21 mouse cellular contexts compared by ENCODE assay signal in genomic region chr1:105081942-105082341, GRCm38 (mm10).
A peak's percentile ranks its signal among the peaks of the same experiment; 100 is the strongest.
DNase-seq lines count a peak whose midpoint lies in the region; ATAC-seq and TF ChIP-seq lines count a peak whose summit lies in the region.
"Had no signal": no experiment of that assay in that cellular context is flagged by ENCODE, and none has a peak within 500 bp of the region (broad histone marks: within the 10 kb centered on the region; RNA-seq: fewer than 3 reads in every experiment).

No protein-coding gene starts in this region.

- no peak overlapping the region for H3K27ac ChIP-seq in kidney, postnatal 0 days
- H3K27ac ChIP-seq in midbrain, embryonic 11.5 days (ENCODE audit: low read depth, low read length) = no peak overlapping the region
- no peak overlapping the region for H3K27ac ChIP-seq in midbrain, embryonic 15.5 days
- H3K27ac ChIP-seq in intestine, postnatal 0 days (ENCODE audit: low read depth, low read length) = no peak overlapping the region
- H3K27ac ChIP-seq: embryonic facial prominence, embryonic 15.5 days; forebrain, embryonic 10.5 days; heart, adult 2 months; heart, embryonic 15.5 days; hindbrain, embryonic 13.5 days had no signal

- no peaks in the 10 kb centered on the region for H3K9me3 ChIP-seq in kidney, postnatal 0 days (replicated peaks; ENCODE audit: low read length)
- no peaks in the 10 kb centered on the region for H3K9me3 ChIP-seq in midbrain, embryonic 11.5 days (ENCODE audit: control insufficient read depth, low read length)
- no peaks in the 10 kb centered on the region for H3K9me3 ChIP-seq in midbrain, embryonic 15.5 days
- no peaks in the 10 kb centered on the region for H3K9me3 ChIP-seq in intestine, postnatal 0 days (ENCODE audit: control insufficient read depth)
- H3K9me3 ChIP-seq: embryonic facial prominence, embryonic 15.5 days; forebrain, embryonic 10.5 days; heart, embryonic 15.5 days; hindbrain, embryonic 13.5 days had no signal

- H3K4me3 ChIP-seq in kidney, postnatal 0 days (replicated peaks; ENCODE audit: low read depth, low read length) = no peak overlapping the region
- no peak overlapping the region for H3K4me3 ChIP-seq in midbrain, embryonic 11.5 days (ENCODE audit: low read depth, low read length)
- no peak overlapping the region for H3K4me3 ChIP-seq in midbrain, embryonic 15.5 days
- no peak overlapping the region for H3K4me3 ChIP-seq in intestine, postnatal 0 days (ENCODE audit: low read depth, low read length)
- H3K4me3 ChIP-seq: embryonic facial prominence, embryonic 15.5 days; erythroblast, embryonic 14.5 days; forebrain, embryonic 10.5 days; heart, adult 2 months; heart, embryonic 15.5 days; hindbrain, embryonic 13.5 days had no signal

- no peak for TF ChIP-seq CTCF in kidney, postnatal 0 days (IDR thresholded peaks at IDR 0.05; ENCODE audit: low read depth)
- no peak for TF ChIP-seq CTCF in intestine, postnatal 0 days (IDR thresholded peaks at IDR 0.05; ENCODE audit: low read depth)

- peak; percentile 15 for DNase-seq in kidney, postnatal 0 days (ENCODE audit: low spot score)
- no peak for DNase-seq in kidney, adult 18-20 months
- peak; percentile 69 for DNase-seq in midbrain, embryonic 11.5 days (ENCODE audit: low spot score, missing footprints)
- peak; percentile 20 for DNase-seq in lung, postnatal 25 days (ENCODE audit: low spot score)
- no peak for DNase-seq in gastrocnemius, postnatal 14 days
- DNase-seq in layer of hippocampus, adult 18-20 months (ENCODE audit: low spot score in 2 of 2) = no peak
- DNase-seq: adrenal gland, postnatal 10 days; cerebellum, adult 11 months; cerebellum, adult 8-10 months; cerebellum, postnatal 14 days; heart, adult 2 months; heart, postnatal 14 days had no signal

- intact Hi-C loops in gastrocnemius, postnatal 14 days (cut with DNase I; ENCODE audit: low total_unique reads) = no loop called here

- H3K36me3 ChIP-seq in kidney, postnatal 0 days (ENCODE audit: insufficient read depth, low read length) = no peaks in the 10 kb centered on the region
- H3K36me3 ChIP-seq in midbrain, embryonic 11.5 days (ENCODE audit: control insufficient read depth, insufficient read depth, low read length) = no peaks in the 10 kb centered on the region
- H3K36me3 ChIP-seq in midbrain, embryonic 15.5 days (replicated peaks) = no peaks in the 10 kb centered on the region
- H3K36me3 ChIP-seq in intestine, postnatal 0 days (ENCODE audit: control insufficient read depth, insufficient read depth) = no peaks in the 10 kb centered on the region
- H3K36me3 ChIP-seq: embryonic facial prominence, embryonic 15.5 days; forebrain, embryonic 10.5 days; heart, embryonic 15.5 days; hindbrain, embryonic 13.5 days had no signal

- ATAC-seq in kidney, postnatal 0 days (replicated peaks; ENCODE audit: low FRiP score, low read depth) = no peak
- ATAC-seq in midbrain, embryonic 11.5 days (ENCODE audit: low FRiP score) = no peak
- ATAC-seq in midbrain, embryonic 15.5 days (replicated peaks) = no peak
- peak; percentile 31; the same call in 1 of the 2 replicates for ATAC-seq in intestine, postnatal 0 days
- ATAC-seq: forebrain, embryonic 14.5 days had no signal

- no peaks in the 10 kb centered on the region for H3K27me3 ChIP-seq in kidney, postnatal 0 days (ENCODE audit: insufficient read depth, low read length)
- H3K27me3 ChIP-seq in midbrain, embryonic 11.5 days (ENCODE audit: control insufficient read depth, insufficient read depth, low read length) = no peaks in the 10 kb centered on the region
- no peaks in the 10 kb centered on the region for H3K27me3 ChIP-seq in midbrain, embryonic 15.5 days (replicated peaks)
- no peaks in the 10 kb centered on the region for H3K27me3 ChIP-seq in intestine, postnatal 0 days (replicated peaks; ENCODE audit: control insufficient read depth, insufficient read depth, low read length)
- H3K27me3 ChIP-seq: embryonic facial prominence, embryonic 15.5 days; heart, embryonic 15.5 days; hindbrain, embryonic 13.5 days had no signal

- H3K4me1 ChIP-seq in kidney, postnatal 0 days (replicated peaks; ENCODE audit: insufficient read depth, low read length) = no peaks in the 10 kb centered on the region
- H3K4me1 ChIP-seq in midbrain, embryonic 11.5 days (ENCODE audit: control insufficient read depth, insufficient read depth, low read length) = no peaks in the 10 kb centered on the region
- no peaks in the 10 kb centered on the region for H3K4me1 ChIP-seq in midbrain, embryonic 15.5 days
- H3K4me1 ChIP-seq in intestine, postnatal 0 days (replicated peaks; ENCODE audit: control insufficient read depth, insufficient read depth, low read length) = no peaks in the 10 kb centered on the region
- H3K4me1 ChIP-seq: heart, embryonic 15.5 days; hindbrain, embryonic 13.5 days had no signal

- H3K4me2 ChIP-seq in kidney, postnatal 0 days (ENCODE audit: low read length) = no peak overlapping the region
- no peak overlapping the region for H3K4me2 ChIP-seq in midbrain, embryonic 11.5 days
- H3K4me2 ChIP-seq in midbrain, embryonic 15.5 days = no peak overlapping the region
- H3K4me2 ChIP-seq in intestine, postnatal 0 days (replicated peaks; ENCODE audit: low read depth) = no peak overlapping the region
- H3K4me2 ChIP-seq: embryonic facial prominence, embryonic 15.5 days; heart, embryonic 11.5 days; heart, embryonic 15.5 days; hindbrain, embryonic 13.5 days had no signal

- WGBS in kidney, postnatal 0 days = 49% methylated on average over 2 of the region's 2 CpGs
- WGBS in midbrain, embryonic 11.5 days = 69% methylated on average over 2 of the region's 2 CpGs
- WGBS in midbrain, embryonic 15.5 days = 70% methylated on average over 2 of the region's 2 CpGs
- 30% methylated on average over 2 of the region's 2 CpGs for WGBS in intestine, postnatal 0 days

- H3K9ac ChIP-seq in kidney, postnatal 0 days (ENCODE audit: low read depth, low read length) = no peak overlapping the region
- no peak overlapping the region for H3K9ac ChIP-seq in midbrain, embryonic 11.5 days (ENCODE audit: low read length)
- H3K9ac ChIP-seq in midbrain, embryonic 15.5 days = no peak overlapping the region
- no peak overlapping the region for H3K9ac ChIP-seq in intestine, postnatal 0 days (ENCODE audit: low read depth, low read length)
- H3K9ac ChIP-seq: embryonic facial prominence, embryonic 15.5 days; heart, embryonic 15.5 days; hindbrain, embryonic 13.5 days had no signal

Comparison
In these comparisons a context has a peak if more than half of its experiments do, and no peak if none do; other contexts are left out.
1. DNase-seq: peak in kidney, postnatal 0 days (single experiment), midbrain, embryonic 11.5 days (single experiment) and lung, postnatal 25 days (single experiment); none in kidney, adult 18-20 months (single experiment), gastrocnemius, postnatal 14 days (single experiment) and layer of hippocampus, adult 18-20 months (0 of 2).